Mouse (Mus musculus): Measurements from ENCODE around the gene Fgd6. TPM values are rescaled to one million over a fixed set of nuclear protein-coding genes. Genes with fewer than 3 reads are reported as not detected.

The Fgd6 gene
- polyA plus RNA-seq (2015; fragmentation: Nextera tagmentation; extraction: Ambion mirVana): 1.8 and 2.3 TPM in 2 replicates

DNA sequence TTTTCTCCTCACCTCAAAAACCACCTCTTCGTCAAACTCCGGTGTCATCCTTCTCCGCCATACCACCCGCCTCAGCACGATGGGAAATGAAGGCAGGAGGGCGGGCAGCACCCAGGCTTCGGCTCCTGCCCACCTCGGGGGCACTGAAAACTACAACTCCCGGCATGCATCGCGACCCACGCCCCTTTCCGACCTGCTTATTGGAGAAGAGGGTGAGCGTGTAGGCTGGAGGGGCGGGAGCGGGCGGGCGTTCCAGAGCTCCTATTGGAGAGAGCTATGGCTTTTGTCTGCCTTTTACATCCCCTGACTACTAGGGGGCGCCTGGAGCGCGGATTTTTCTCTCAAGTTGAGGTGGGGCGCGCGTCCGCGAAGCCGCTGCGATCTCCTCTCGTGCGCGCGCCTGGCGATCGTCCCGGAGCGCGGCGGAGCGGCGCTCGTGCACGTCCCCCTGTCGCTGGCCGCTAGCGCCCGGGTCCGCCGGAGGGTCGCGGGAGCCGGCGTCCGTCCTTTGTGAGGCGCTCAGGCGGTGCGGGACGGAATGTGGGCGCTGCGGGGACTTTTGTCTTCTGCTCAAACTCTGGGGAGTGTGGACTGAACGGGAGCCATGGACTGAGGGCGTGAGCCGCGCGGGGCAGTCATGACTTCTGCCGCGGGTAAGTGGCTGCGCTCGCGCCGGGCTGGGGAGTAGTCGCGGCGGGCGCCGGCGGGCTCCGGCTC lies at the start of gene Fgd6, which contains the start of gene Vezt:
Gene Fgd6 (plus strand): TSS at position 344 of the 717 bp plus-strand sequence.
Gene Vezt (minus strand): TSS at position 160 of the 717 bp plus-strand sequence.
- Histone ChIP-seq H3K9ac (replicated peaks) (peak within 1 kb of the TSS; percentile 77), H3K27ac (replicated peaks) (peak within 1 kb of the TSS; percentile 82), H3K9me3 (replicated peaks) (no peaks in the 10 kb centered on the region), H3K36me3 (no peaks in the 10 kb centered on the region), H3K4me3 (replicated peaks) (peak within 1 kb of the TSS; percentile 66), H3K4me2 (peak within 1 kb of the TSS; percentile 88), H3K4me1 (peaks cover 34% of the 10 kb centered on the region), H3K27me3 (replicated peaks) (no peaks in the 10 kb centered on the region)
- ATAC-seq (ENCODE audit: low FRiP score): peak; percentile 98
- WGBS: under 1% methylated on average over 67 of the region's 77 CpGs

- peaks cover 80% of the 10 kb centered on the region for H3K36me3 ChIP-seq
- no peaks in the 10 kb centered on the region for H3K4me1 ChIP-seq
- no peaks in the 10 kb centered on the region for H3K27me3 ChIP-seq (replicated peaks)
- H3K9me3 ChIP-seq (replicated peaks): no peaks in the 10 kb centered on the region
- no peak overlapping the region for H3K27ac ChIP-seq (replicated peaks)
- WGBS: 97% methylated on average over 10 of the region's 10 CpGs
- H3K4me2 ChIP-seq: no peak overlapping the region
- no peak for ATAC-seq (ENCODE audit: low FRiP score)
- H3K4me3 ChIP-seq (replicated peaks): no peak overlapping the region
- H3K9ac ChIP-seq (replicated peaks): no peak overlapping the region
Observed at GRCm38 (mm10) chr10:93994136-93994535, 41.7 kb upstream of the Fgd6 start.

DNA sequence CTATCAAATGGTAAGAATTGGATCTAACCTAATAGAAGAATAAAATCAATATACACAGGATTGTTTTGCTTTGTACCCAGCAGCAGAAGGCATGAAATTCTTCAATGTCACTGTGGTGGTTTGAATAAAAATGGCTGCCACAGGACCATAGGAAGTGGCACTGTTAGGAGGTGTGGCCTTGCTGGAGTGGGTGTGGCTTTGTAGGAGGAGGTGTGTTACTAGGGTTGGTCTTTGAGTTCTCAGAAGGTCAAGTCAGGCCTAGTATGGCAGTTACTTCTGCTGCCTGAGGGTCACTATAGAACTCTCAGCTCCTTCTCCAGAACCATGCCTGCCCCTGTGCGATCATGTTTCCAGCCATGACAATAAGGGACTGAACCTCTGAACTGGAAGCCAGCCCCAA lies 40.7 kb upstream of the Fgd6 start:
- H3K27ac ChIP-seq (replicated peaks): no peak overlapping the region

GRCm38 (mm10) chr10:93999357-93999756 lies 36.4 kb upstream of the Fgd6 start:
- Histone ChIP-seq H3K36me3 (peaks cover 88% of the 10 kb centered on the region), H3K4me3 (replicated peaks) (no peak overlapping the region), H3K9ac (replicated peaks) (no peak overlapping the region), H3K9me3 (replicated peaks) (no peaks in the 10 kb centered on the region), H3K27me3 (replicated peaks) (no peaks in the 10 kb centered on the region), H3K27ac (replicated peaks) (no peak overlapping the region), H3K4me2 (no peak overlapping the region), H3K4me1 (no peaks in the 10 kb centered on the region)
- WGBS: 90% methylated on average over 1 of the region's 1 CpGs
- ATAC-seq (ENCODE audit: low FRiP score): no peak

More for the DNA sequence above, 40.7 kb upstream of the Fgd6 start:
- no peak overlapping the region for H3K4me2 ChIP-seq
- H3K9ac ChIP-seq (replicated peaks): no peak overlapping the region
- H3K9me3 ChIP-seq (replicated peaks): no peaks in the 10 kb centered on the region
- no peak for ATAC-seq (ENCODE audit: low FRiP score)
- no peak overlapping the region for H3K4me3 ChIP-seq (replicated peaks)
- H3K4me1 ChIP-seq: no peaks in the 10 kb centered on the region
- peaks cover 80% of the 10 kb centered on the region for H3K36me3 ChIP-seq
- WGBS: 100% methylated on average over 1 of the region's 1 CpGs
- no peaks in the 10 kb centered on the region for H3K27me3 ChIP-seq (replicated peaks)

- WGBS: 87% methylated on average over 10 of the region's 10 CpGs
- Histone ChIP-seq H3K4me1 (no peaks in the 10 kb centered on the region), H3K27me3 (replicated peaks) (no peaks in the 10 kb centered on the region), H3K36me3 (peaks cover 81% of the 10 kb centered on the region), H3K27ac (replicated peaks) (no peak overlapping the region), H3K4me3 (replicated peaks) (no peak overlapping the region), H3K9me3 (replicated peaks) (no peaks in the 10 kb centered on the region), H3K4me2 (no peak overlapping the region), H3K9ac (replicated peaks) (no peak overlapping the region)
- no peak for ATAC-seq (ENCODE audit: low FRiP score)
Observed at GRCm38 (mm10) chr10:94000223-94000622, 35.6 kb upstream of the Fgd6 start.

DNA sequence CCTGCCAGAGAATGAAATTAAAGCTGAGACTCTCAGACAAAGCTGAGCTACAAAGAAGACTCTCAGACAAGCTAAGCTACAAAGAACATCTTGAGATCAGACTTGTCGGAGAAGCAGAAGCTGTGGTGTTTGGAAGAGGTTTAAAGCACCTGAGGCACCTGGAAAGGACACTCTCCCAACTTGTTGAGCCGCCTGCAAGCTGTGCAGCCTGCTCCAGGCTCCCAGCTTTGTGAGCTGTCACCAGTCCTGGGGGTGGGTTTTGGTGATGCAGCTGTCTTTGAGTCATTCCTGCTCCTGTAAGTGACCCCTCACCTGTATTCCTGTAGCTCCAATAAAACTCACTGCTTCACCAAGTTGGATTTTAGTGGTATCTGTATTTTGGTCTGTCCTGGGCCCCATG lies 27.4 kb upstream of the Fgd6 start:
- no peak for ATAC-seq (ENCODE audit: low FRiP score)
- H3K36me3 ChIP-seq: peaks cover 18% of the 10 kb centered on the region
- no peaks in the 10 kb centered on the region for H3K4me1 ChIP-seq
- 95% methylated on average over 2 of the region's 2 CpGs for WGBS
- H3K27ac ChIP-seq (replicated peaks): no peak overlapping the region
- no peak overlapping the region for H3K4me2 ChIP-seq
- H3K9ac ChIP-seq (replicated peaks): no peak overlapping the region
- no peaks in the 10 kb centered on the region for H3K27me3 ChIP-seq (replicated peaks)
- H3K4me3 ChIP-seq (replicated peaks): no peak overlapping the region
- no peaks in the 10 kb centered on the region for H3K9me3 ChIP-seq (replicated peaks)

GRCm38 (mm10) chr10:94009991-94010679 lies 25.7 kb upstream of the Fgd6 start:
- Histone ChIP-seq H3K9ac (replicated peaks) (no peak overlapping the region), H3K27me3 (replicated peaks) (no peaks in the 10 kb centered on the region), H3K36me3 (peaks cover 10% of the 10 kb centered on the region), H3K4me1 (0 out of 2 replicates have a peak, but pooled peaks cover 4% of the 10 kb centered on the region), H3K4me3 (replicated peaks) (no peak overlapping the region), H3K4me2 (no peak overlapping the region), H3K9me3 (replicated peaks) (no peaks in the 10 kb centered on the region), H3K27ac (replicated peaks) (no peak overlapping the region)
- ATAC-seq (ENCODE audit: low FRiP score): no peak
- WGBS: 78% methylated on average over 3 of the region's 3 CpGs

DNA sequence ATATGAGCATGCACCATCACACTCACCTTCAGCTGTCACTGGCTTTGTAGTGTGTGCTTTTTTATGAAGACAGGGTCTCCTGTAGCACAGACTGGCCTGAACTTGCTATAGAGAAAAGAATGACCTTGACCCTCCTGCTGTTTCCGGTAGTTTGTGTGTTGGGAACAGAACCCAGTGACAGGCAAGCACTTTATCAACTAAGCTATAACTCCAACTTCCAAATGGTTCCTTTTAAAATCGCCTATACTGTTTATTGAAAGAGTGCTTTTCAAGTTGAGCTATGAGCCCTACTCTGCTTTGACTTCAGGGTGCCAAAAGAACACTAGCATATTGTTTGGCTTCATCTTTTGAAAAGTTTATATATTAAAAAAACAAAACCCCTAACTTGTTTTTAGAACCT lies 24.8 kb upstream of the Fgd6 start:
- H3K36me3 ChIP-seq: peaks cover 4% of the 10 kb centered on the region
- no peak for ATAC-seq (ENCODE audit: low FRiP score)

DNA sequence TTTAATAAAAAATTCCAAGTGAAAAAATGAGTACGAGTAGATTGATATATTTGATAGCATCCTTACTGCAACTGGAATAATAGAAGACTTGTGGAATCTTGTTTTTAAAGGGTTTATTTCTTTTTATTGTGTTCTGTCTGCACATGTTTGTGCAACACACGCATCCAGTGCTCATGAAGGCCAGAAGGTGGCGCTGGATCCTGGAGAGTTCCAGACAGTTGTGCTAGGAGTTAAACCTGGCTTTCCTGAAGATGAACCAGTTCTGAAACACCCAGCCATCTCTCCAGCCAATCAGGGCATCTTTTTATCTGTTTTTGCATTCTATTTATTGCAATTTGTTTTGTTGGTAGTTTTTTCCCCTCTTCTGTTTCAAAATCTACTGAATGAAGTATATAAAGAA lies 22.6 kb upstream of the Fgd6 start:
- H3K4me1 ChIP-seq: 0 out of 2 replicates have a peak, but pooled peaks cover 4% of the 10 kb centered on the region
- no peaks in the 10 kb centered on the region for H3K36me3 ChIP-seq
- no peak overlapping the region for H3K27ac ChIP-seq (replicated peaks)
- H3K4me2 ChIP-seq: no peak overlapping the region
- H3K27me3 ChIP-seq (replicated peaks): no peaks in the 10 kb centered on the region
- no peaks in the 10 kb centered on the region for H3K9me3 ChIP-seq (replicated peaks)
- WGBS: 54% methylated on average over 3 of the region's 3 CpGs
- H3K9ac ChIP-seq (replicated peaks): no peak overlapping the region
- H3K4me3 ChIP-seq (replicated peaks): no peak overlapping the region
- ATAC-seq (ENCODE audit: low FRiP score): no peak

More for the DNA sequence above, 24.8 kb upstream of the Fgd6 start:
- H3K9me3 ChIP-seq (replicated peaks): no peaks in the 10 kb centered on the region
- H3K4me2 ChIP-seq: no peak overlapping the region
- no peak overlapping the region for H3K9ac ChIP-seq (replicated peaks)
- 32% methylated on average over 2 of the region's 2 CpGs for WGBS
- no peaks in the 10 kb centered on the region for H3K27me3 ChIP-seq (replicated peaks)
- peak overlapping the region; percentile 45; the same call in 1 of the 2 replicates for H3K27ac ChIP-seq (replicated peaks)
- no peak overlapping the region for H3K4me3 ChIP-seq (replicated peaks)
- H3K4me1 ChIP-seq: 0 out of 2 replicates have a peak, but pooled peaks cover 4% of the 10 kb centered on the region

DNA sequence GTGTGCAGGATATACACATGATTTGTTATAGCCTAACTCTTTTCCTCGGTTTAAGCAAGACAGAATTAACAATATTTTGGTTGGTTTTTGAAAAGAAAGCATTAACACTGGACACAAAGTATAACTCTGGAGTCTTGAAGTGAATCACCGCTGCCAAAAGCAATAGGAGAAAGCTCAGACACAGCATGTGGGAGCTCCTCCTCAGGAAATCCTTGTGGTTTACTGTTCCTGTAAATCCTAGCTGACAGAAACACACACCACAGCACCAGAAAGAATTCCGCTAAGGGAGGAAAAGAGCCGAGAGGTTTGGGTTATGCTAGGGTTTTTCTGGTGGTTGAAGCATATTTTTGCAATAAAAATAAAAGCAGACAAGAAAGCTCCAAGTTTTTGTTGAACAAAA lies 21.6 kb upstream of the Fgd6 start:
- Histone ChIP-seq H3K27ac (replicated peaks) (no peak overlapping the region), H3K27me3 (replicated peaks) (no peaks in the 10 kb centered on the region), H3K4me2 (no peak overlapping the region), H3K9ac (replicated peaks) (no peak overlapping the region), H3K4me3 (replicated peaks) (no peak overlapping the region), H3K4me1 (0 out of 2 replicates have a peak, but pooled peaks cover 4% of the 10 kb centered on the region), H3K9me3 (replicated peaks) (no peaks in the 10 kb centered on the region), H3K36me3 (no peaks in the 10 kb centered on the region)
- 58% methylated on average over 4 of the region's 4 CpGs for WGBS
- no peak for ATAC-seq (ENCODE audit: low FRiP score)

GRCm38 (mm10) chr10:94017455-94017854 lies 18.3 kb upstream of the Fgd6 start:
- no peak overlapping the region for H3K4me3 ChIP-seq (replicated peaks)
- 0 out of 2 replicates have a peak, but pooled peaks have one; percentile 28 for ATAC-seq (ENCODE audit: low FRiP score)
- no peaks in the 10 kb centered on the region for H3K9me3 ChIP-seq (replicated peaks)
- H3K27me3 ChIP-seq (replicated peaks): no peaks in the 10 kb centered on the region
- WGBS: 92% methylated on average over 8 of the region's 8 CpGs
- H3K4me2 ChIP-seq: no peak overlapping the region
- no peaks in the 10 kb centered on the region for H3K36me3 ChIP-seq
- no peak overlapping the region for H3K9ac ChIP-seq (replicated peaks)
- peaks cover 4% of the 10 kb centered on the region; the same call in 1 of the 2 replicates for H3K4me1 ChIP-seq
- H3K27ac ChIP-seq (replicated peaks): no peak overlapping the region

- H3K27me3 ChIP-seq (replicated peaks): no peaks in the 10 kb centered on the region
- H3K9me3 ChIP-seq (replicated peaks): no peaks in the 10 kb centered on the region
- no peak for ATAC-seq (ENCODE audit: low FRiP score)
- H3K36me3 ChIP-seq: peaks cover 4% of the 10 kb centered on the region; the same call in 1 of the 2 replicates
- H3K4me2 ChIP-seq: no peak overlapping the region
- 78% methylated on average over 5 of the region's 5 CpGs for WGBS
- H3K4me3 ChIP-seq (replicated peaks): no peak overlapping the region
- H3K27ac ChIP-seq (replicated peaks): no peak overlapping the region
- H3K4me1 ChIP-seq: no peaks in the 10 kb centered on the region; the same call in 1 of the 2 replicates
- no peak overlapping the region for H3K9ac ChIP-seq (replicated peaks)
Observed at GRCm38 (mm10) chr10:94020587-94020986, 15.2 kb upstream of the Fgd6 start.
